Mouse (Mus musculus): ENCODE data around the gene Inka1. TPM values are rescaled to one million over a fixed set of nuclear protein-coding genes. Genes with fewer than 3 reads are reported as not detected.

The Inka1 gene
- polyA plus RNA-seq, 1 experiment from 2014 or later, result 16.2 TPM

DNA sequence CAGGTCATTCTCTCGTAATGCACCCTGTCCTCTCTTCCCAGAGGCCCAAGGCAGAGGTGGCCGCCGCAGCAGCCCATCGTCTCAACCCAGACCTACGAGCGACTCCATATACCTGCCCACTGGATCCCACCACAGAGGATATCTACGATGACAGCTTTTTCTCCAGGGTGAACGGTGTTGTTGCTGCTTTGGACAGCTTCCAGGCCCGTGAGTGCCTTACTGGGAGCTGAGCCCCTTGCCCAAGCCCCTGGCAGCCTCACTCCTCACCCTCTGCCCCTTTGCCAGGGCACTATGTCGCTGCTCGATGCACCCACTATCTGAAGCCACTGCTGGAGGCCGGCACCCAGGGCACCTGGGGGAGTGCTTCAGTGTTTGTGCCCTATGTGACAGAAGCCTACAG is 6.9 kb downstream of the Inka1 start:
- no peak for ATAC-seq
- no peaks in the 10 kb centered on the region for H3K27me3 ChIP-seq (replicated peaks; ENCODE audit: control insufficient read depth, insufficient read depth, low read length)
- H3K36me3 ChIP-seq (ENCODE audit: control insufficient read depth, insufficient read depth, low read length), result no peaks in the 10 kb centered on the region
- no peak overlapping the region for H3K27ac ChIP-seq (ENCODE audit: low read depth, low read length)
- H3K9ac ChIP-seq (ENCODE audit: low read length), result no peak overlapping the region
- 93% methylated on average over 12 of the region's 12 CpGs for WGBS
- no peak overlapping the region for H3K4me2 ChIP-seq (ENCODE audit: low read length)
- no peaks in the 10 kb centered on the region for H3K9me3 ChIP-seq (replicated peaks; ENCODE audit: control insufficient read depth, low read length)
- H3K4me1 ChIP-seq (ENCODE audit: control insufficient read depth, insufficient read depth, low read length), result peaks cover 2% of the 10 kb centered on the region; the same call in 1 of the 2 replicates
- H3K4me3 ChIP-seq (ENCODE audit: low read depth, low read length), result no peak overlapping the region
- no peak for DNase-seq (ENCODE audit: low spot score)

DNA sequence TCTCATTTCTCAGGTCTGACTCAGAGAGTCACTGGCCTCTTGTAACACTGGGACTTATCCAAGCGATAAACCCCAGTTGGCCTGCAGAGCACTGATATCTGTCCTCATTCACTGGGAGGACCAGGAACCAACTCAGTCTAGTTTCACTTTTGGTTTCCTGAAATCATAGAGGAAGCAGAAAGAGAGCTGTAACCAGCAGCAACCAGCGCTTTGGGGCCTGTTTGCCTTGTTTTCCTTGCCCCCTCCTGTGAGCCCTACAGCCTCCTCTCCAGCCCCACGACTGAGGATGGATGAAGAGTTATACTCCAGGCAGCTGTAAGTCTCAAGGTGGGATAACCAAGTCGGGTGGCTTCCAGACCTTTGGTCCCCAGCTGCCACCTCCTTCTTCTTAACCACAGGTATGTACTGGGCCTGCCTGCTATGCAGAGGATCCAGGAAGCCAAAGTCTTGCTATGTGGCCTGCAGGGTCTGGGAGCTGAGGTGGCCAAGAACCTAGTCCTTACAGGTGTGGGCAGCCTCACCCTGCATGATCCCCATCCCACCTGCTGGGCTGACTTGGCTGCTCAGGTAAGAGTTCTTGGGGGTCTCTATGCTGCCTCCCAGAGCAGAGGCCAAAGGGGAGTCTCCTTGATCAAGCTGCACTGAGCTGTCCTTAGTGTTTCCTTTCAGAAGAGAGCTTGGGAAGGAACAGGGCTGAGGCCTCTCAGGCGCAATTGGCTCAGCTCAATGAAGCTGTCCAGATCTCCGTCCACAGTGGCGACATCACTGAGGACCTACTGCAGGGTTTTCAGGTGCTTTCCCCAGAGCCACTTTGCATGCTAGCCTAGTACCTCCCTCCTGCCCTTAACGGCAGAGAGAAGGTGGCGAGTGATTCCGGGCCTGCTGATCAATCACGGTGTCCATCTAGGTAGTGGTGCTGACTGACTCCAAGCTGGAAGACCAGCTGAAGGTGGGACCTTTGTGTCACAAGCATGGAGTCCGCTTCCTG is 10.0 kb downstream of the Inka1 start, which contains the start of gene Uba7:
TSS of gene Uba7 (plus strand) at position 107 of the 988 bp plus-strand sequence.
- WGBS, result 76% methylated on average over 12 of the region's 12 CpGs
- H3K4me2 ChIP-seq (ENCODE audit: low read length), result no peak within 1 kb of the TSS
- H3K27me3 ChIP-seq (replicated peaks; ENCODE audit: control insufficient read depth, insufficient read depth, low read length), result no peaks in the 10 kb centered on the region
- H3K27ac ChIP-seq (ENCODE audit: low read depth, low read length), result no peak within 1 kb of the TSS
- no peak within 1 kb of the TSS for H3K9ac ChIP-seq (ENCODE audit: low read length)
- H3K36me3 ChIP-seq (ENCODE audit: control insufficient read depth, insufficient read depth, low read length), result peaks cover 10% of the 10 kb centered on the region
- no peaks in the 10 kb centered on the region for H3K9me3 ChIP-seq (replicated peaks; ENCODE audit: control insufficient read depth, low read length)
- DNase-seq (ENCODE audit: low spot score), result no peak
- no peak within 1 kb of the TSS for H3K4me3 ChIP-seq (ENCODE audit: low read depth, low read length)
- H3K4me1 ChIP-seq (ENCODE audit: control insufficient read depth, insufficient read depth, low read length), result no peaks in the 10 kb centered on the region
- ATAC-seq, result no peak

DNA sequence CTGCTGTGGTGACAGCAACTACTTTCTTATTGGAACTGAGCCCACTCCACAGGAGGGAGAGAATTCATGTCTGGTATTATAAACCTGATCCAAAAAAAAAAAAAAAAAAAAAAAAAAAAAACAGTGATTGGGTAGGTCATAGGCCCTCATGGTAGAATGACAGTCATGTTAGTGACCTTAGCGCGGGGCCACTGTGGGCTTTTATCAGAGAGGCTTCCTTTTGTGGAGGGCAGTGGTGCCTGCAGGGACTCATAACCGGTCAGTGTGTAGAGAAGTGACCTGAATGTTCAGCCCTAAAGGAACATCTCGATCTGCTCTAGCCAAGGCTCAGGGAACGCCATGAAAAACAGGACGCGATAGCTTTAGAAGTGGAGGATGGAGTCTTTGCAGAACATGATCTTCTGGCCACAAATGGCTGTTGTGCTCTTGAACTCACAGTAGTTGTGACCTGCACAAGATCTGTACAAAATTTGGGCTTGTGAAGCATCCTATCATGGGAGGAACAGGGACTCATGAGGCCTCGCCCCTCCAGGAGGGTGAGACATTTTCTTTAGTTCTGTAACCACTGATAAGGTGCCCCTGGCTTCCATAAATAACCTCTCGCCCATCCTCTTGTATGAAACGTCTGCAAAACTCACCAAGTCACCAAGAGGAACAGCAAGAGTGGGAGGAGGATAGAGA is 11.0 kb downstream of the Inka1 start:
- ATAC-seq (no peak), DNase-seq (ENCODE audit: low spot score) (no peak)
- no peak overlapping the region for H3K4me2 ChIP-seq (ENCODE audit: low read length)
- no peaks in the 10 kb centered on the region for H3K4me1 ChIP-seq (ENCODE audit: control insufficient read depth, insufficient read depth, low read length)
- H3K36me3 ChIP-seq (ENCODE audit: control insufficient read depth, insufficient read depth, low read length), result peaks cover 19% of the 10 kb centered on the region
- H3K27me3 ChIP-seq (replicated peaks; ENCODE audit: control insufficient read depth, insufficient read depth, low read length), result no peaks in the 10 kb centered on the region
- H3K27ac ChIP-seq (ENCODE audit: low read depth, low read length), result no peak overlapping the region
- no peak overlapping the region for H3K9ac ChIP-seq (ENCODE audit: low read length)
- no peaks in the 10 kb centered on the region for H3K9me3 ChIP-seq (replicated peaks; ENCODE audit: control insufficient read depth, low read length)
- WGBS, result 90% methylated on average over 10 of the region's 10 CpGs
- H3K4me3 ChIP-seq (ENCODE audit: low read depth, low read length), result no peak overlapping the region

DNA sequence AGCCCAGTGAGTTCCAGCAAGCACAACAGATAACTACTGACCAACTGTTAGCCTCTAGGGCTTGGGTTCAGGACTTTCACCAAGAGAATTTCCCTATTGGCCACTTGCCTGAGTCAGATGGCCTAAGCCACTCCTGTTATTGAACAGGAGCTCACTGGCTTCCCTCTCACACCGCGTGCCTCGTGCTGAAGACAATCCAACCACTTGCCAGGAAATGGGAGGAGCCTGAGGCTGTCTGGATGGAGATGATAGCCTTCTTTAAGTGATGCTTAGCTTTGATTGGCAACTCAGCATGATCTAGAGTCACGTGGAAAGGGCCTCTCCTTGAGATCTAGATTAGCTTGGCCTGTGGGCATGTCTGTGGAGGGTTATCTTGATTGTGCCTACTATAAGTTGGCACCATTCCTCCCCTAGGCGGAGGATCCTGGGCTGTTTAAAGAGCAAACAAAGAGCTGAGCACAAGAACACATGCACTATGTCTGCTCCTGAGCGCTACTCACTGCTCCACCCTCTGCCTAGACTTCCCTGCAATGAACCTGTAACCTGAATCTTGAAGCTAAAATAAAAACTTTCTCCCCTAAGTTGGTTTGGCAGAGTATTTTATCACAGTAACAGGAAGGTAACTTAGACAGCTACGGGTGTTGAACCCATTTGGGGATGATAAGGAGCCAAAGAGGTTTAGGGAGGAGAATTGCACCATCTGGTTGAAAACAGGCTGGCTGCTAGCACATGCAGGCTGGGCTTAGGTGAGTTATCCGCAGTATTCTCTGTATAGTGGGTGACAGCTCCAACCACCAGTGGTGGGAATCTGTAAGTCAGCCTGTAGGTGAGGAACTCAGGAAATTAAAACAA is 13.8 kb downstream of the Inka1 start:
- no peak for DNase-seq (ENCODE audit: low spot score)
- Histone ChIP-seq H3K9ac (ENCODE audit: low read length) (no peak overlapping the region), H3K4me3 (ENCODE audit: low read depth, low read length) (no peak overlapping the region), H3K36me3 (ENCODE audit: control insufficient read depth, insufficient read depth, low read length) (peaks cover 23% of the 10 kb centered on the region), H3K4me2 (ENCODE audit: low read length) (no peak overlapping the region), H3K27ac (ENCODE audit: low read depth, low read length) (no peak overlapping the region), H3K27me3 (replicated peaks; ENCODE audit: control insufficient read depth, insufficient read depth, low read length) (no peaks in the 10 kb centered on the region), H3K9me3 (replicated peaks; ENCODE audit: control insufficient read depth, low read length) (no peaks in the 10 kb centered on the region), H3K4me1 (ENCODE audit: control insufficient read depth, insufficient read depth, low read length) (no peaks in the 10 kb centered on the region)
- WGBS, result 85% methylated on average over 8 of the region's 8 CpGs
- no peak for ATAC-seq

DNA sequence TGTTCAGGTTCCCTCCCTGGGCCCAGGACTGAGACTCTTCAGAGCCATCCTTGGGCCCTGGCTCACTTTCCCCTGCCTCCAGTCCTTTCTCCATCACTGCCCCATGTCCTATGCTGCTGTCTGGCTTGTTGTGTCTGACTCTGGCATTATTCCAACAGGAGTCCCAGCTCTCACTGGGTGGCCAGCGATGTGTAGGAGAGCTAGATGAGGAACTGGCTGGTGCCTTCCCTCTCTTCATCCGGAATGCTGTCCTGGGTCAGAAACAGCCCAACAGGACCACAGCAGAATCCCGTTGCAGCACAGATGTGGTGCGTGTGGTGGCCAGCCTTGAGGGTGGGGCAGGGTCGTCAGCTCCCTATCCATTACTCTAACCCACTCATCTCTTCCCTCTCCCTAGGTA is 15.4 kb downstream of the Inka1 start:
- H3K9ac ChIP-seq (ENCODE audit: low read length), result no peak overlapping the region
- ATAC-seq, result no peak
- WGBS, result 94% methylated on average over 5 of the region's 5 CpGs

DNA sequence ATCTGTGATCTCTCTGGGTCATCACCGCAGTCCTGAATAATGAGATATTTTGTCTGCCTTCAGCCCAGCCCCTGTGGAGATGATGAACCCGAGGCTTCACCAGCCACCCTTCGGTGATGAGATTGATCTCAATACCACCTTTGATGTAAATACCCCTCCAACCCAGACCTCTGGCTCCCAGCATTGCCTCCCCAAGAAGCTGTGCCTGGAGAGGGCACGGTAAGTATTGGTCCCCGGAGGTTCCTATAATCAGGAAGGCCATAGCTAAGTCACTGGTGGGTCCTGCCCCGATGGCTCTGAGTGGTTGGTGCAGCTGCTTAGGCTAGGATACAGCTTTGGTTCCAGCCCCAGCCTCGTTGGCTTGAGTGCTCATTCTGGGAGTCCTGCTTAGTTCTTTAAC is 17.1 kb downstream of the Inka1 start:
- 92% methylated on average over 7 of the region's 7 CpGs for WGBS
- DNase-seq (ENCODE audit: low spot score) (no peak), ATAC-seq (no peak)
- H3K9me3 ChIP-seq (replicated peaks; ENCODE audit: control insufficient read depth, low read length), result no peaks in the 10 kb centered on the region
- no peaks in the 10 kb centered on the region for H3K4me1 ChIP-seq (ENCODE audit: control insufficient read depth, insufficient read depth, low read length)
- H3K27ac ChIP-seq (ENCODE audit: low read depth, low read length), result no peak overlapping the region
- no peaks in the 10 kb centered on the region for H3K27me3 ChIP-seq (replicated peaks; ENCODE audit: control insufficient read depth, insufficient read depth, low read length)
- no peak overlapping the region for H3K4me2 ChIP-seq (ENCODE audit: low read length)
- H3K4me3 ChIP-seq (ENCODE audit: low read depth, low read length), result no peak overlapping the region
- peaks cover 30% of the 10 kb centered on the region for H3K36me3 ChIP-seq (ENCODE audit: control insufficient read depth, insufficient read depth, low read length)
- H3K9ac ChIP-seq (ENCODE audit: low read length), result no peak overlapping the region

More for the DNA sequence above, 15.4 kb downstream of the Inka1 start:
- H3K4me2 ChIP-seq (ENCODE audit: low read length), result no peak overlapping the region
- no peak overlapping the region for H3K27ac ChIP-seq (ENCODE audit: low read depth, low read length)
- H3K9me3 ChIP-seq (replicated peaks; ENCODE audit: control insufficient read depth, low read length), result no peaks in the 10 kb centered on the region
- no peaks in the 10 kb centered on the region for H3K27me3 ChIP-seq (replicated peaks; ENCODE audit: control insufficient read depth, insufficient read depth, low read length)
- no peak overlapping the region for H3K4me3 ChIP-seq (ENCODE audit: low read depth, low read length)
- no peaks in the 10 kb centered on the region for H3K4me1 ChIP-seq (ENCODE audit: control insufficient read depth, insufficient read depth, low read length)
- no peak for DNase-seq (ENCODE audit: low spot score)
- peaks cover 25% of the 10 kb centered on the region for H3K36me3 ChIP-seq (ENCODE audit: control insufficient read depth, insufficient read depth, low read length)

DNA sequence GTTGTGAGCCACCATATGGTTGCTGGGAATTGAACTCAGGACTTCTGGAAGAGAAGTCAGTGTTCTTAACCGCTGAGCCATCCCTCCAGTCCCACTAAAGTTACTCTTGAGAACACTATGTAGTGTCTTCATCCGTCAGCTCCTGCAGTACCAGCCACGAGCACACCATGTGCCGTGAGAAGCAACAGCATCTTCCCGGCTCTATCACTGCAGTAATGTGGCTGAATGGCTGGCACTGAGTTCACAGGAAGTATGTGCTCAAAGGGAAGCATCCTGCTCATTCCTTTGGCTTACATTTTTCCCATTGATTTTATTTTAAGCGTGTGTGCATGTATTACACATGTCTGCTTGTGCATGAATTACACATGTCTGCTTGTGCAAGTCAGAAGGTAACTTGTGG is 18.2 kb downstream of the Inka1 start:
- H3K27me3 ChIP-seq (replicated peaks; ENCODE audit: control insufficient read depth, insufficient read depth, low read length), result no peaks in the 10 kb centered on the region
- H3K27ac ChIP-seq (ENCODE audit: low read depth, low read length), result no peak overlapping the region
- no peaks in the 10 kb centered on the region for H3K9me3 ChIP-seq (replicated peaks; ENCODE audit: control insufficient read depth, low read length)
- H3K36me3 ChIP-seq (ENCODE audit: control insufficient read depth, insufficient read depth, low read length), result peaks cover 41% of the 10 kb centered on the region
- no peak for DNase-seq (ENCODE audit: low spot score)
- H3K4me1 ChIP-seq (ENCODE audit: control insufficient read depth, insufficient read depth, low read length), result no peaks in the 10 kb centered on the region
- H3K4me3 ChIP-seq (ENCODE audit: low read depth, low read length), result no peak overlapping the region
- ATAC-seq, result no peak
- no peak overlapping the region for H3K4me2 ChIP-seq (ENCODE audit: low read length)
- 90% methylated on average over 6 of the region's 6 CpGs for WGBS
- no peak overlapping the region for H3K9ac ChIP-seq (ENCODE audit: low read length)

DNA sequence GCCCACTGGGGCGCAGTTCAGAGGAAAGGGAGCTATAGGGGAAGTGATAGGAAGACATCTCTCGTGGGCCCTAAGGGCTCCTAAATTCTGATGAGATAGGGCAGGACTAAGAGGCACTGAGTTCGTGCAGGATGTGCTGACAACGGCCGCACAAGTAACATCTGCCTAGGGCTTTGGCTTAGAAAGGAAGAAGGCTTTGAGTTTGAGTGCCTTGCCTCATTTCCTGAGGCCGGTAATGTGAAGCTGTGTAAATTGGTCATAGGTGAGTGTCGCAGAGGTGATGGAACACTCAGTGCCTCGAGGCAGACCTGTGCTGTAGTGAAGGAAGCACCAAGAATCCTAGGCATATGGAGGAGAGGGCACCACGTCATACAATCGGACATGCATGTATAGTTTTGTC is 19.0 kb downstream of the Inka1 start:
- no peak overlapping the region for H3K9ac ChIP-seq (ENCODE audit: low read length)
- 93% methylated on average over 10 of the region's 10 CpGs for WGBS
- no peak overlapping the region for H3K4me3 ChIP-seq (ENCODE audit: low read depth, low read length)
- H3K9me3 ChIP-seq (replicated peaks; ENCODE audit: control insufficient read depth, low read length), result no peaks in the 10 kb centered on the region
- H3K4me1 ChIP-seq (ENCODE audit: control insufficient read depth, insufficient read depth, low read length), result 0 out of 2 replicates have a peak, but pooled peaks cover under 1% of the 10 kb centered on the region
- DNase-seq (ENCODE audit: low spot score) (no peak), ATAC-seq (no peak)
- peaks cover 45% of the 10 kb centered on the region for H3K36me3 ChIP-seq (ENCODE audit: control insufficient read depth, insufficient read depth, low read length)
- no peak overlapping the region for H3K4me2 ChIP-seq (ENCODE audit: low read length)
- no peaks in the 10 kb centered on the region for H3K27me3 ChIP-seq (replicated peaks; ENCODE audit: control insufficient read depth, insufficient read depth, low read length)
- H3K27ac ChIP-seq (ENCODE audit: low read depth, low read length), result no peak overlapping the region

Measured in forebrain, embryonic 14.5 days (tissue).